Mouse (Mus musculus) kidney, adult 2 months (tissue): Measurements from ENCODE around the gene Olfr770.

Source experiments
- CTCF ChIP-seq: fragments of 200-500 bp; conservative IDR thresholded peaks from 2 replicates; pipeline ENCODE4 v1.5.1; 2011; ENCODE audit warnings: low read depth, mild to moderate bottlenecking, control low read depth, low read length, moderate library complexity, mixed read lengths; ENCODE audit not compliant: insufficient read depth, insufficient read length
- POLR2A ChIP-seq: fragments of 200-500 bp; IDR thresholded peaks from one replicate; pipeline ENCODE4 v1.6.1; 2011; ENCODE audit warnings: low read depth, low read length, control low read depth

DNA sequence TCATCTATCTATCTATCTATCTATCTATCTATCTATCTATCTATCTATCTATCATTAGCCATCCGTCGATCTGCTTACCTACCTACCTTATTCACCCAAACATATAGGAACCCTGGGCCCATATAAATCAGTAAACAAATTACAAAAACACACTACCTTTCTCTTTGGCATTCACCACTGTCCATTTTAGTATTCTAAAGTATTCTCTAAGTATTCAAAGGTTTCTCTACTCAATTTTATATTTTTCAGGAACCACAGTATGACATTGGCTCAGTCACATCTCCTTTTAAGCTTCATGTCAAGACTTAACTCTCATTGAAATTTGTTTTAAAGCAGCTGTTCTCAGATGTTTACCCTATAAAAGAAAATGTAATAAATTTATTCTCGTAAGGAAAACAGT is 23.7 kb downstream of the Olfr770 start:
- TF ChIP-seq CTCF (no peak), POLR2A (no peak)
